Mouse (Mus musculus) midbrain, embryonic 15.5 days (tissue): ENCODE results near the gene Tomm70a. TPM values are rescaled to one million over a fixed set of nuclear protein-coding genes. Genes with fewer than 3 reads are reported as not detected.

Experiments
- polyA plus RNA-seq: library from polyadenylated mRNA; unstranded; fragments of >200 nt; fragmentation: Nextera tagmentation; extraction: Ambion mirVana; gene quantifications from 2 replicates; pipeline ENCODE4 v1.2.1, GENCODE M21; 2015

The Tomm70a gene
- polyA plus RNA-seq, 1 experiment from 2014 or later = 65.1 TPM

Other genes starting within 250 kb of the Tomm70a start
- 3.1 and 4.3 TPM in 2 replicates for gene Tmem45a, start 235.5 kb upstream of the Tomm70a start, polyA plus RNA-seq
- gene Lnp1, start 193.6 kb upstream of the Tomm70a start, polyA plus RNA-seq = 0.36 TPM in 1 of 2 replicates, not detected in the other
- not detected in 2 replicates for gene Tmem45a2, start 50.3 kb upstream of the Tomm70a start, polyA plus RNA-seq
- 42.5 and 49.2 TPM in 2 replicates for gene Nit2, start 45.6 kb downstream of the Tomm70a start, polyA plus RNA-seq
- gene Tbc1d23, start 109.8 kb downstream of the Tomm70a start, polyA plus RNA-seq = 32.1 and 34.8 TPM in 2 replicates
- gene Tmem30c, start 171.2 kb downstream of the Tomm70a start, polyA plus RNA-seq = 0.31 and 0.53 TPM in 2 replicates
- gene Filip1l, start 231.4 kb downstream of the Tomm70a start, polyA plus RNA-seq = 1.9 and 2.5 TPM in 2 replicates